Mouse (Mus musculus): ENCODE data around the gene Tns1.
"Not testable (repeated sequence)": the region's sequence is repeated elsewhere in the genome, so short reads cannot be mapped to it uniquely, and the experiment has no call there.

Tns1 gene

GRCm38 (mm10) chr1:74124021-74124981, at the start of gene Tns1:
Gene Tns1, minus strand, starts transcription at chr1:74124449.
- peak; percentile 63 for DNase-seq (ENCODE audit: low spot score)

DNA sequence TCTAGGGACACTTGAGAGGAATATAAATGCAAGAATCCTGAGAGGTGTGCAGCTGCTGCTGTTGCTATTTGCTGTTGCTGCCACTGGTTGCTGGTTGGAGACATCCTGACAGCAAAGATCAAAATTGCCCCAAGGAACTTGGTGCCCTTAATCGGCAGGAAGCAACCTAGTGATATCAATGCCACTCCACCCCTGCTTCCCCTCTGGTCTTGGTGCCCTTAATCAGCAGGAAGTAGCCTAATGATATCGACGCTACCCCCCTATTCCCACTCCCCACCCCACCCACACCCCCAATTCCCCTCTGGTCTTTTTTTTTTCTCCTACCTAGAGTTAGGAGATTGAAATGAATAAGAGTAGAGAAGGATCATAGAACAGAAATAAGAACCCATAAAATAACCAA, 48.5 kb upstream of the Tns1 start:
- no peak for DNase-seq (ENCODE audit: low spot score)

GRCm38 (mm10) chr1:74169721-74170120, 45.5 kb upstream of the Tns1 start:
- DNase-seq (ENCODE audit: low spot score), result no peak

DNA sequence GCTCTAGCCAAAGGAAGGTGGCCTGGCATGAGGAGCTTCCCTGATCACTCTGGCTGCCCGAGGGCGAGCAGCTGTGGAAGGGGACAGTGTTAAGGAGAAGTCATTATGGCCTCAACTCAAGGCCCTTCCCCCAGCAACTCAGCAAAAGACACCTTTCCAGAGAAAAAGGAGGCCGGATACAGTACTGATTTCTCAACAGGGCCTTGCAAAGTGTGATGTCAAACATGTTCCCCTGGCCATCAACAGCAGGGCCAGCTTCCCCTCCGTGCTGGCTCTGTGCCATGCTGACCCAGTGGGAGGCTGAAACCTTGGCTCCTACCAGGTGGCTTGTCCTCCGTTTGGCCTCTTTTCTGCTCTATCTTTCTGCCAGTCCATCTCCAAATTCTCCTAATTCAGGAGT, 42.9 kb upstream of the Tns1 start:
- DNase-seq (ENCODE audit: low spot score), result no peak

GRCm38 (mm10) chr1:74160036-74160435, 35.8 kb upstream of the Tns1 start:
- no peak for DNase-seq (ENCODE audit: low spot score)

- not testable (repeated sequence) for DNase-seq (ENCODE audit: low spot score)
Measured at GRCm38 (mm10) chr1:74159613-74160012, 35.4 kb upstream of the Tns1 start.

DNA sequence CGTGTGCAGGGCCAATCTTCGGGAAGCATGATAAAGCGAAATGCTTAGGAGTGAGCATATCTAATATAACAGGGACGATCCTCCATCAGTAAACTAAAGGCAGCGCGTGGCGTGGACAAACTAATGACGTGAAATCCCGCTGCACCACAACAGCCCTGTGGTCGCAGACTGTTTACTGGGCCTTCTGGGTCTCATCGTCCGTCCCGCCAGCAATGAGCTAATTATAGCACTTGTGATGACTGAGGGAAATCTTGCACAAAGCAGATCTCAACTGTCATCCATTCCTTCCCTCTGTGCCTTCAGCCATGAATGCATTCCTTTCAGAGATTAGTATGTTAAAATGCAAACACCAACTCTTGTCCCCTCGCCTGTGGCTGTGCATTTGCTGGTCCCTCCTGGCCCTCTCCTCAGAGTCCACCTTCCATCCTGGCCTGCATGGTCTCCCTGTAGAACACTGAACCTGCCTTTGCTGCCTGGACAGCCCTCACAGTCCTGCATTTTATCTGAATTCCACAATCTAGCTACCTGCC, 32.2 kb upstream of the Tns1 start:
- DNase-seq (ENCODE audit: low spot score), result no peak

DNA sequence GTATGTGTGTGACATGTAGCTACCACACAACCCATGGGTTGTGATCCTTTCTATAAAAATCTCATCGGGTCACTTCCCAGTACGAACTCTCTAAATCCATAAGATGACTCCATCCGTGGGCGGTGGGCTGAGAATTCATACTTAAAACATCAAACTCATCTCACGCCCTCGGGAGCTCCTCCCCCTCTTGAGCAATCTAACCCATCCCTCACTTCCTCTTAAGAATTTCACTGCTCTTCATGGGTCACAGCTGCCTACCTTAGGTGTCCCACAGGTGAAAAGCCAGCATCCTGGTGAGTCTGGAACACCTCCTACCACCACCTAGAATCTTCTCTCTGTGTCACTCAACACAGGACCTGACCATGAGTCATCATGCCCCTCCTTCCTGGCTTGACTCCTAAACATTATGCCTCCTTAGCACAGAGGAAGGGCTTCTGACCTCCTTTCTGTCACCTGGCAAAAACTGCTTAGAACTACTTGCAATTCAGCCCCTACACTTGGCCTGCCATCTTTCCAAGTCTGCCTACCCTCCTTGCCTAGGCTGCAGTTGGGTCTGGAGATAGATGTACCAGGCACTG, 31.3 kb upstream of the Tns1 start:
- no peak for DNase-seq (ENCODE audit: low spot score)

GRCm38 (mm10) chr1:74153461-74154184, 29.4 kb upstream of the Tns1 start, which contains the start of gene Cxcr2:
Gene Cxcr2, plus strand, starts transcription at chr1:74153989.
- DNase-seq (ENCODE audit: low spot score), result peak; percentile 7

GRCm38 (mm10) chr1:74151091-74151490, 26.8 kb upstream of the Tns1 start:
- no peak for DNase-seq (ENCODE audit: low spot score)

DNA sequence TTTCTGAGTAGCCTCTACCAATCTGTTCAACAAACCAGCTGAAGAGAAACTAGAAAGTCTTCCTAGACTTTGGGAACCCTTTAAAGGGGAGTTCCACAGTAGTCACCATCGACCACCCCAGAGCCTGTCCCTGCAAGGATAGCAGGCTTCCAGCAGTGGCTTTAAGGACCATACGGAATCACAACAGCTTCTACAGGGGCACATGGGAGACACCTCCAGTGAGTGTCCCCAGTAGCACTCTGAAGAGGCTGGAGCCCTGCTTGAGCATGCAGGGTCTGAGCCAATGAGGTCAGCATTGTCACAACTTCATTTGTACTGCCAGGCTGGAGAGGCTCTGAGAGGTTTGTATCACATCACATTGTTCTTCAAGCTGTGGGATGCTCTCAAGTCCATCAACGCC, 25.9 kb upstream of the Tns1 start:
- DNase-seq (ENCODE audit: low spot score), result no peak

GRCm38 (mm10) chr1:74149106-74149885, 25.0 kb upstream of the Tns1 start:
- no peak for DNase-seq (ENCODE audit: low spot score)

GRCm38 (mm10) chr1:74141781-74142180, 17.5 kb upstream of the Tns1 start:
- DNase-seq (ENCODE audit: low spot score), result no peak

GRCm38 (mm10) chr1:74139415-74139814, 15.2 kb upstream of the Tns1 start:
- no peak for DNase-seq (ENCODE audit: low spot score)

DNA sequence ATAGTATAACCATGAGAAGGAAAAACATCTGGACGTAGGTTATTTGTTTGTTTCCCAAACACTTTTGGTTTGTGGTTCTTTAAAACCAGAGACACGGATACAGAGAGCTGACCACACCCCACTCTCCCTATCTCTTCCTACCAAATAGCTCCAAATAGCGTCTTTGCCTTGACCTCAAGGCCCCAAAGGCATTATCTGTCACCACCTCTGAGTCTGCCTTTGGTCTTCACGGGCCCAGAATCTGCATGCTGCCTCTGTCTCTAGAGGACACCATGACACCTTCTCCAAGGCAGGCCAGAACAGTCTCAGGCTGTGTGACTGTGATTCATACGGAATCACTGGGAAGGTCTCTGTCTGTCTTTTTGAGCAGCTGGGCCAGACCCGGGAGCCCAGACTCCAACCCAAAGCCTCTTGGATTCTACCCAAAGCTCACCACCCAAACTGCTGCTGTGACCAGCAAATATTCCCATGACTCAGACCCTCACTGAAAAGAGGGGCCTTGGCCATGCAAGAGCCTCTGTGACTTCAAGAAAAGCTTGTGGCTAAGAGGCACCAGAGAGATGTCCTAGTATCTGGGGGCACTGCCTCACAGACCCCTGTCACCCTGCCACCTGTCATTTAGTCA, 11.2 kb upstream of the Tns1 start:
- no peak for DNase-seq (ENCODE audit: low spot score)

DNA sequence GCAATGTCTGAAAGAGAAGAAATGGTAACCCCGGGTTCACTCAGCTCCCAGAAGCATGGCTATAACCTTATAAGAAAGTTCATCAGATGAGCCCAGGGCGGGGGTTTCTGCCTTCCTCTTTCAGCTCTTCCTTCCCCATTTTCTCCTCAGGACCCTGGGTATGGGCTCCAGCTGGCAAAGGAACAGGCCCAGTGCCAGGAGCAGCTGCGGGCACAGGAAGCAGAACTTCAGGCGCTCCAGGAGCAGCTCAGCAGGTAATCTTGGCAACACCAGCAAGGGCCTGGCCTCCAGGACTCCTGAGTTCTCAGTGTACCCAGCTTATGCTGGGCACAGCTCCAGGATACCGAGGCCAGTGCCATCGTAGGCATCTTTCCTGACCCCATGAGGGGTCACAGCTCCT, 9.7 kb upstream of the Tns1 start:
- DNase-seq (ENCODE audit: low spot score), result no peak

- no peak for DNase-seq (ENCODE audit: low spot score)
Measured at GRCm38 (mm10) chr1:74132011-74132410, 7.8 kb upstream of the Tns1 start.

- no peak for DNase-seq (ENCODE audit: low spot score)
Measured at GRCm38 (mm10) chr1:74130883-74131659, 6.8 kb upstream of the Tns1 start.

- peak; percentile 83 for DNase-seq (ENCODE audit: low spot score)
Measured at GRCm38 (mm10) chr1:74124991-74125552, 823 bp upstream of the Tns1 start, which contains the start of gene Rufy4. Gene Rufy4, plus strand, starts transcription at chr1:74125541.

DNA sequence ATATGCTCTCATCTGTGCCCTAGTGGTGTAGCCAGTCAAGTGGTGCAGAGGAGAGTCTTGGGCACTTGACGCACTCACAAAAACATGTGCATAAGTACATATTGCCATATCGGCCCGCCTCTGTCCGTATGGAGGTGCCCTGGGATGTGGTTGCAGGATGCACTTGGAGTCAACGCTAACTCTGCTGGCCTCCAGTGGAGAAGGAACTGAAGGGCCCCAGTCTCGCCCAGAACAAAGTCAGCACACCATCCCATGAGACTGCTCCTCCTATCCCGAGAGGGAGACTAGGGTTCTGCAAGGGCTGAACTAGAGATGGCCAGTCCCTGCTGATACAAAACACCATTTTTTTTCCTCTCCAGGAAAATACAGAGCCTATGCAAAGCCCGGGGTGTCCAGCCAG, 1.0 kb downstream of the Tns1 start:
- DNase-seq (ENCODE audit: low spot score), result no peak

Data from T-cell, adult 2 months (primary cell).